Mouse (Mus musculus): ENCODE data around the gene 3110009E18Rik. TPM values are rescaled to one million over a fixed set of nuclear protein-coding genes. Genes with fewer than 3 reads are reported as not detected.
A peak's percentile ranks its signal among the peaks of the same experiment; 100 is the strongest.
"Not testable (repeated sequence)": the region's sequence is repeated elsewhere in the genome, so short reads cannot be mapped to it uniquely, and the experiment has no call there.

Gene 3110009E18Rik
- polyA plus RNA-seq, 1 experiment from 2014 or later = 20.7 TPM

GRCm38 (mm10) chr1:120086644-120087043, 34.3 kb upstream of the 3110009E18Rik start:
- Histone ChIP-seq H3K4me2 (replicated peaks) (no peak overlapping the region), H3K36me3 (no peaks in the 10 kb centered on the region), H3K4me1 (replicated peaks) (no peaks in the 10 kb centered on the region), H3K27me3 (no peaks in the 10 kb centered on the region), H3K9me3 (no peaks in the 10 kb centered on the region), H3K27ac (no peak overlapping the region), H3K4me3 (replicated peaks) (no peak overlapping the region), H3K9ac (replicated peaks) (no peak overlapping the region)
- 53% methylated on average over 13 of the region's 13 CpGs for WGBS
- no peak for ATAC-seq

GRCm38 (mm10) chr1:120089180-120089579, 31.8 kb upstream of the 3110009E18Rik start:
- H3K4me2 ChIP-seq (replicated peaks) = no peak overlapping the region
- WGBS = 4% methylated on average over 5 of the region's 5 CpGs
- no peaks in the 10 kb centered on the region for H3K36me3 ChIP-seq
- no peak overlapping the region for H3K9ac ChIP-seq (replicated peaks)
- no peaks in the 10 kb centered on the region for H3K27me3 ChIP-seq
- no peak for ATAC-seq
- H3K27ac ChIP-seq = no peak overlapping the region
- no peaks in the 10 kb centered on the region for H3K9me3 ChIP-seq
- no peak overlapping the region for H3K4me3 ChIP-seq (replicated peaks)
- H3K4me1 ChIP-seq (replicated peaks) = no peaks in the 10 kb centered on the region

- Histone ChIP-seq H3K9ac (replicated peaks) (no peak overlapping the region), H3K4me1 (replicated peaks) (no peaks in the 10 kb centered on the region), H3K27ac (no peak overlapping the region), H3K4me3 (replicated peaks) (no peak overlapping the region), H3K4me2 (replicated peaks) (no peak overlapping the region), H3K27me3 (no peaks in the 10 kb centered on the region), H3K9me3 (no peaks in the 10 kb centered on the region), H3K36me3 (no peaks in the 10 kb centered on the region)
- no peak for ATAC-seq
- 86% methylated on average over 8 of the region's 8 CpGs for WGBS
Observed at GRCm38 (mm10) chr1:120090880-120091570, 30.0 kb upstream of the 3110009E18Rik start.

DNA sequence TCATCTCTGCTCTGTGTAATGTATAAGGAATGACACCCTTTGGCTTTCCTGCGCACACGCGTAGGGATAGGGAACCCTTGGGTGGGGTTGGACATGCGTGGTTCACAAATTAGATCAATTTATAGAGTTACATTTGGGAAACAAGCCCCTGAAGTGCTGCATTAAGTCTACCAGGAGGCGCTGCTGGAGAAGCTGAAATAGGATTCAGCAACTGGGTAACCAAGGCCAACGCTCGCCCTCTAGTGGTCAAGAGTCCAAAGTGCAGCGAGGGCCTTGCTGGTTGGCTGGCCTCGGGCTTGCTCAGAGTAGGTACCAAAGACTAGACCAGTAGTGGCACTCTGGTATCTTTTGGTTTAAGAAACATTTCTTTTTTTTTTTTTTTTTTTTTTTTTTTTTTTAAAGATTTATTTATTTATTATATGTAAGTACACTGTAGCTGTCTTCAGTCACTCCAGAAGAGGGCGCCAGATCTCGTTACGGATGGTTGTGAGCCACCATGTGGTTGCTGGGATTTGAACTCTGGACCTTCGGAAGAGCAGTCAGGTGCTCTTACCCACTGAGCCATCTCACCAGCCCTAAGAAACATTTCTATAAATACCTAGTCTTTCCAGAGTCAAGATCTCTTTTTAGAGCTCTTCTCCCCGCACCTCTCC, 27.4 kb upstream of the 3110009E18Rik start:
- not testable (repeated sequence) for H3K27ac ChIP-seq; H3K4me2 ChIP-seq (replicated peaks); H3K4me1 ChIP-seq (replicated peaks); H3K9ac ChIP-seq (replicated peaks); H3K4me3 ChIP-seq (replicated peaks); H3K9me3 ChIP-seq; H3K36me3 ChIP-seq; H3K27me3 ChIP-seq
- ATAC-seq = 0 out of 2 replicates have a peak, but pooled peaks have one; percentile 31
- 56% methylated on average over 11 of the region's 14 CpGs for WGBS

GRCm38 (mm10) chr1:120094920-120095319, 26.1 kb upstream of the 3110009E18Rik start:
- Histone ChIP-seq H3K36me3 (no peaks in the 10 kb centered on the region), H3K27ac (no peak overlapping the region), H3K27me3 (no peaks in the 10 kb centered on the region), H3K4me2 (replicated peaks) (no peak overlapping the region), H3K4me1 (replicated peaks) (no peaks in the 10 kb centered on the region), H3K9me3 (no peaks in the 10 kb centered on the region), H3K4me3 (replicated peaks) (no peak overlapping the region), H3K9ac (replicated peaks) (no peak overlapping the region)
- WGBS = 60% methylated on average over 3 of the region's 3 CpGs
- no peak for ATAC-seq

GRCm38 (mm10) chr1:120098327-120098726, 22.7 kb upstream of the 3110009E18Rik start:
- 14% methylated on average over 7 of the region's 7 CpGs for WGBS
- H3K4me1 ChIP-seq (replicated peaks) = no peaks in the 10 kb centered on the region
- no peak overlapping the region for H3K4me2 ChIP-seq (replicated peaks)
- no peaks in the 10 kb centered on the region for H3K9me3 ChIP-seq
- H3K27me3 ChIP-seq = no peaks in the 10 kb centered on the region
- no peak overlapping the region for H3K9ac ChIP-seq (replicated peaks)
- no peak overlapping the region for H3K4me3 ChIP-seq (replicated peaks)
- no peaks in the 10 kb centered on the region for H3K36me3 ChIP-seq
- ATAC-seq = no peak
- no peak overlapping the region for H3K27ac ChIP-seq

DNA sequence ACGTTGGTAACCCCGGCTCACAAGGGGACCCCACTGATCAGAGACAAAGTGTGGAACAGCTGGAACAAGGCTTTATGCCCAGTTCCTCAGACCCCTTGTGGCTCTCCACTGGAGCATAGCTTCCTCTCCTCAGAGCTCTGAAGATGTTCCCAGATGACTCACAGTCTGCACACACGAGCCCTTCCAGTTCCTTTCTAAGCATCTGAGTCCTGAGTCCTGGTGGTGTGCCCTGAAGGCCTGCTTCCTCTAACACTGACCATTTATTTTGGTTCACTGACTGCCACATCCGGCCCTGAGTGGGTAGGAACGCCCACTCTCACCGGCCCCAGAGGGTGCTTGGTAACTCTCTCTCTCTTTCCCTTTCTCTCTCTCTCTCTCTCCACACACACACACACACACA, 21.5 kb upstream of the 3110009E18Rik start:
- Histone ChIP-seq H3K36me3 (no peaks in the 10 kb centered on the region), H3K27ac (no peak overlapping the region), H3K27me3 (no peaks in the 10 kb centered on the region), H3K9me3 (no peaks in the 10 kb centered on the region), H3K9ac (replicated peaks) (no peak overlapping the region), H3K4me2 (replicated peaks) (no peak overlapping the region), H3K4me3 (replicated peaks) (no peak overlapping the region), H3K4me1 (replicated peaks) (no peaks in the 10 kb centered on the region)
- 72% methylated on average over 6 of the region's 6 CpGs for WGBS
- ATAC-seq = no peak

DNA sequence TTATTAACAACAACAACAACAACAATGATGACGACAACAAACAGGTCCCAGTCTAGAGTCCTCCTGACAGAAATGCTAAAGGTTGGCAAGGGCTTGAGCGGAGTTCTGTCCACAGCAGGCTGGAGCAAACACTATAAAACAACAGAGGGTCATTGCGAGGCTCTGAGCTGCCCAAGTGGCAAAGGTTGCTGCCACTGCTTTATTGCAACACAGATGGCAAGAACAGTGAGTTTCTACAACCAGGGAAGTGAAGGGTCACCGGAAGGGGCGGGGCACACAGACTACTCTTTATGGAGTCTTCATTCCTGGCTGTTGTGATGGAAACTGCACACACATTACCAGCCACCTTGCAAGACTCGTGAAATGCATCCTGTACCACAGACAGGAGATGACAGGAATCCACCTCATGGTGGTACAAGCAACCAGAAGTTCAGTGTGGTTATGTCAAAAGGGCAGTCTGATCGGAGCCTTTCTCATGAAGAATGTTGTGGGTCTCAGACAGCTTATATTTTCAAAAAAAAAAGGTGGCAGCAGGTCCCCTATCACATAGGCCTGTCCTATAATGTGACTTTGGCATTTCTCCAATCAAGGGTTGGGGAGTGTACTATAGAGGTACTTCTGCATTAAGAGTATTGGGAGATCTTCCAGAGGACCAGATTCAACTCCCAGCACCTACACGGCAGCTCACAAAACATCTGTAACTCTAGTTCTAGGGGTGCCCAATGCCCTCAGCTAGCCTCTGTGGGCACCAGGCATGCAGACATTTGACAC, 20.3 kb upstream of the 3110009E18Rik start:
- no peak overlapping the region for H3K4me3 ChIP-seq (replicated peaks)
- H3K27me3 ChIP-seq = no peaks in the 10 kb centered on the region
- H3K36me3 ChIP-seq = no peaks in the 10 kb centered on the region
- no peak overlapping the region for H3K27ac ChIP-seq
- no peak overlapping the region for H3K9ac ChIP-seq (replicated peaks)
- ATAC-seq = no peak
- H3K9me3 ChIP-seq = no peaks in the 10 kb centered on the region
- no peaks in the 10 kb centered on the region for H3K4me1 ChIP-seq (replicated peaks)
- no peak overlapping the region for H3K4me2 ChIP-seq (replicated peaks)
- 77% methylated on average over 8 of the region's 8 CpGs for WGBS

- no peak for ATAC-seq
- H3K27me3 ChIP-seq = no peaks in the 10 kb centered on the region
- H3K9ac ChIP-seq (replicated peaks) = no peak overlapping the region
- no peaks in the 10 kb centered on the region for H3K36me3 ChIP-seq
- no peak overlapping the region for H3K27ac ChIP-seq
- H3K4me3 ChIP-seq (replicated peaks) = no peak overlapping the region
- H3K9me3 ChIP-seq = no peaks in the 10 kb centered on the region
- H3K4me2 ChIP-seq (replicated peaks) = no peak overlapping the region
- H3K4me1 ChIP-seq (replicated peaks) = no peaks in the 10 kb centered on the region
- WGBS = 89% methylated on average over 3 of the region's 3 CpGs
Observed at GRCm38 (mm10) chr1:120101227-120101609, 19.8 kb upstream of the 3110009E18Rik start.

- WGBS = 80% methylated on average over 5 of the region's 5 CpGs
- no peaks in the 10 kb centered on the region for H3K9me3 ChIP-seq
- H3K36me3 ChIP-seq = no peaks in the 10 kb centered on the region
- no peak for ATAC-seq
- no peaks in the 10 kb centered on the region for H3K4me1 ChIP-seq (replicated peaks)
- H3K4me2 ChIP-seq (replicated peaks) = no peak overlapping the region
- no peak overlapping the region for H3K9ac ChIP-seq (replicated peaks)
- no peak overlapping the region for H3K27ac ChIP-seq
- no peak overlapping the region for H3K4me3 ChIP-seq (replicated peaks)
- H3K27me3 ChIP-seq = no peaks in the 10 kb centered on the region
Observed at GRCm38 (mm10) chr1:120105556-120105959, 15.4 kb upstream of the 3110009E18Rik start.

- no peak for ATAC-seq
- 85% methylated on average over 19 of the region's 19 CpGs for WGBS
- H3K9ac ChIP-seq (replicated peaks) = no peak overlapping the region
- no peaks in the 10 kb centered on the region for H3K4me1 ChIP-seq (replicated peaks)
- H3K4me3 ChIP-seq (replicated peaks) = no peak overlapping the region
- H3K36me3 ChIP-seq = peaks cover 28% of the 10 kb centered on the region
- H3K27ac ChIP-seq = no peak overlapping the region
- no peak overlapping the region for H3K4me2 ChIP-seq (replicated peaks)
- no peaks in the 10 kb centered on the region for H3K27me3 ChIP-seq
- H3K9me3 ChIP-seq = no peaks in the 10 kb centered on the region
Observed at GRCm38 (mm10) chr1:120109741-120110432, 11.1 kb upstream of the 3110009E18Rik start.

GRCm38 (mm10) chr1:120111766-120112165, 9.2 kb upstream of the 3110009E18Rik start:
- no peak overlapping the region for H3K9ac ChIP-seq (replicated peaks)
- H3K9me3 ChIP-seq = no peaks in the 10 kb centered on the region
- H3K36me3 ChIP-seq = peaks cover 43% of the 10 kb centered on the region
- no peaks in the 10 kb centered on the region for H3K27me3 ChIP-seq
- no peak overlapping the region for H3K27ac ChIP-seq
- no peak overlapping the region for H3K4me2 ChIP-seq (replicated peaks)
- no peak overlapping the region for H3K4me3 ChIP-seq (replicated peaks)
- WGBS = 88% methylated on average over 8 of the region's 8 CpGs
- ATAC-seq = no peak
- H3K4me1 ChIP-seq (replicated peaks) = no peaks in the 10 kb centered on the region

Data from midbrain, embryonic 13.5 days (tissue).